Mouse (Mus musculus): ENCODE data around the gene Reep3. TPM values are rescaled to one million over a fixed set of nuclear protein-coding genes. Genes with fewer than 3 reads are reported as not detected.

Gene Reep3
- total RNA-seq, 2 experiments from 2014 or later = 20.2 to 24.1 TPM

DNA sequence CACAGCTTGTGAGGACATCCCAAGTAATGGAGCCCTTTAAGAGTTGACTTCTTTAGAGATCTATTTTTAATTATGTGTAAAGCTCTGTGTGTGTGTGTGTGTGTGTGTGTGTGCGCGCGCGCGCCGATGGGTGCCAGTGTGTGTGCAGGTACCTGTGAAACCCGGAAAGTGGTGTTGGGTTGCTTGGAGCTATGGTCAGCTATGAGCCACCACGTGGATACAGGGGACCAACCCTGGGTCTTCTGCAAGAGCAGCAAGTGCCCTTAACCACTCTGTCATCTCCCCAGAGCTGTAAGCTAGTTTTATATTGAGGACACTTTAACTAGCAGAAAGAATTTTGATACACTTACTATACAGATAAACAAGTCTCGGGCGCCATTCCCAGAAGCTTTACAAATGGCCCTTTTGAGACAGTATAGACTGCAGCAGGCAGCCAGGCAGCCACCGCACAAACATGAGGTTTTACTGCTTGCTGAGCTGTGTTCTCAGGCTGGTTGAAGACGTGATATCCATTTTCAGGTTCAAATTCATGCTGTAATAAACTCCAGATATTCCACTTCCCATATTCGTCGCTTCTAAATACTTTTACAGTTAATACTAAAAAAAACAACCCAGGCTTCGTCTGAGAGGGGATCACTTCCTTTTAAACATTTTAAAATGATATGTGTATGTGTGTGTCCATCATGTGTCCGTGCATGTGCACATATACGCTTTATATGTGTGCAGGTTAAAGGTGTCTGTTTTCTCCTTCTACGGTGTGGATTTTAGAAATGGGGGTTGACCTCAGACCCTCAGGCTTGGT is 15.3 kb downstream of the Reep3 start:
- no peak for DNase-seq

DNA sequence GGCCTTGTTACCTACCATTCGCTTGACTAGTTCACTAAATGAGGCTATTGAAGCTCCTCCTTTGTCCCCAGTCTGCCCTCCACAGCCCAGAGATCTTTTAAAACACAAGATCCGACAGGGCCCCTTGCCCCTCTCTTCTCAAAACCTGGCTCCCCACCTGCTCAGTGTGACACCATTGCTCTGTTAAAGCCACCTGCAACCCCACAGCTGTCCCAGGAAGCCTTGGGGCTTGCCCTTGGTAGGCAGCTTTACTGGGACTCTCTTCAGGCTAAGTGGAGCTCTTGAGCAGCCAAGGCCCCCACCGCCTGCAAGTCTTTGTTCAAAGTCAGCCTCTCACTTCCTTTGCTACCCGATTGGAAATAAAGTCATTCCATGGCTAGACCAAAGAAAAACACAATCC is 17.7 kb downstream of the Reep3 start:
- no peak for DNase-seq

DNA sequence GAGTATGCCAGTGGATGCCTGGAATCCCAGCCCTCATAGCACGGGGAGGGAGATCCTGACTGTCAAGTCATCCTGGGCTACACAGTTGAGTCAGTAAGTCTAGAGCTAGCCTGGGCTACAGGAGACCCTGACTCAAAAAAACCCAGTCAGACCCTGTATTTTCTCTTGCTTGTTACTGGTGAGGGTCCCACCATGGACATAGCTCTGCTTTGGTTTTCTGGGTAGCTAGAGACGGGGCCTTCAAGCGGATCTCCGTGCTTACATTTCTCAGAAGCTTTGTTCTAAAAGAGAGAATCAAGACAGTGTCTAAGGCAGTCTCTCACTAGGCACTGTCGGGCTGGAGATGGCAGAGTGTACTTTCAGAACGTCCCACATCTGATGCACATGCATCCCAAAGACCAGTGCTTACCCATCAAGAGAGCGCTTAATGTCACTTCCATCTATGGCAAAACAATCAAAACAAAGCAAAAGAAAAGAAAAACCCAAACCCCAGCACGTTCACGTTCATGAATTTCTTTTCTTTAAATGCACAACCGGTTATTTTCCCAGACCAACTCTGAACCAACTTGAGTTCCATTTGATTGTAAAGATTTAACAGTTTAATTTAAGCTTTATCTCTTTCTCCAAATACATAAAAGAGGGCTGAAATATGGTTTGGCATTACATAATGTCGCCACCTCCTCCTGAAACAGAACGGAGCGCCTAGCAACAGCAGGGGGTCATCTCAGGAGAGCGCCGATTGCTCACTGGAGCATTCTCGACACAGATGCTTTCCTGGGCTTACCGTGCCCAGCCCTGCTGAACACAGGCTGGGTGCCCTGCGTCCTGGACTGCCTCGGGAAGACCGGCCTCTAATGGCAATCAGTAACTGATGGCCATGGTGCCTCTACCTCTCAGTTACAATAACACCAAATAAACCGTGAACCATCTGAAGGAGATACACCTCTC is 20.5 kb downstream of the Reep3 start:
- peak; percentile 56 to 63 for DNase-seq

- DNase-seq = no peak
These were observed 23.2 kb downstream of the Reep3 start for GRCm38 (mm10) chr10:67073577-67073976.

- no peak for DNase-seq
These were observed 24.1 kb downstream of the Reep3 start for GRCm38 (mm10) chr10:67072600-67072999.

DNA sequence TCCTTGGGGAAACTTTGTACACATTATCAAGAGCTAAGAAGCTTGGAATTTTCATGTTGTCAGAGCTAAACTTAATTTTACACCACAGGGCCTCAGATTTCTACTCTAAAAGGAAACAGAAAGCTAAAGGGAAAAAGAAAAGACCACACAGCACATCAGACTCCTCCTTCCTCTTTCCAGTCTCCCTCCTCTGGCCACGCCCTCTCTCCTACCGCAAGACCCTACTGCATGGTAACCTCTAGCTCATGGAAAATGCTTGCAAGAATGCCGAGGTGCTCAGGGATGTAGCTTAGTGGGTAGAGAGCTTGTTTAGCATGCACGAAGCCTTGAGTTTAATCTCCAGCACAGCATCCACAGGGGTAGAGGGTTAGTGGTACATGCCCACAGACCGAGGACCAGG is 24.9 kb downstream of the Reep3 start:
- DNase-seq = no peak

GRCm38 (mm10) chr10:67071389-67071788 is 25.4 kb downstream of the Reep3 start:
- DNase-seq = no peak

- no peak for DNase-seq
These were observed 27.7 kb downstream of the Reep3 start for GRCm38 (mm10) chr10:67069013-67069412.

DNA sequence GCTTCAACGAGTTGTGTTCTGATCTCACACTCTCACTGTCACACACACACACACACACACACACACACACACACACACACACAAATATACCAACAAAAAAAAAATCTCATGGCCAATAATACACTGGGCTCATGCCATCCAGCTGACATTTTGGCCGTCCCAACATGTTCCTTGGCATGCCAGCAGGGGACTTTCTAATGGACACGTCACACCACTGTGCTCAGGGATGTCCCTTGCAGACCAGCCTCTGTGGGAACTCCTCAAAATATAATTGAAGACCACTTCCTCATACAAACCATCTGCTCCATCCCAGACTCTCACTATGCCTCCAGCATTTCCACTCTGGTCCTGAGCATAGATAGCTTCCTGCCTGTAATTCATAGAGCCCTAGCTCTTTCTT is 30.3 kb downstream of the Reep3 start:
- DNase-seq = no peak

- no peak for DNase-seq
These were observed 30.8 kb downstream of the Reep3 start for GRCm38 (mm10) chr10:67065927-67066326.

GRCm38 (mm10) chr10:67065277-67065887 is 31.4 kb downstream of the Reep3 start:
- no peak for DNase-seq

GRCm38 (mm10) chr10:67061823-67062222 is 34.9 kb downstream of the Reep3 start:
- DNase-seq = no peak

DNA sequence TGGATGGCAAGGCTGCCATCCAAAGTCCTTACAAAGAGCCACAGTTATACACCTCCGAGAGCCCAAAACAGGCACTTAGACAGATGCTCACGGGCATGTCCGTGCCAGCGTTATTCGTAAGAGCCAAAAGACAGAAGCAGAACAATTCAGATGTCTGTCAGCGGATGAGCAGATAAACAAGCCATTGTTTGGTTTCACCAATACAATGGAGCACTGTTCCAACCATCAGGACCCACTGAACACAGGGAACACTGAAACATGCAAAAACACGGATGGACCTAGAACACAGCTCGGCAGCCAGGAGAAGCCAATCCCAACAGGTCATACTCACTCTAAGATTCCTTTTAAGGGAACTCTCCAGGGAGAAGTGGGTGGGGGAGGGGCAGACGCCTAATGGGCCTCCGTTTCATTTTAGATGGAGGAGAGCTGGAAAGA is 35.4 kb downstream of the Reep3 start:
- DNase-seq = peak; percentile 48 to 55

GRCm38 (mm10) chr10:67058702-67059101 is 38.0 kb downstream of the Reep3 start:
- no peak for DNase-seq

GRCm38 (mm10) chr10:67058297-67058696 is 38.4 kb downstream of the Reep3 start:
- peak in 1 of 2 experiments; percentile 42 for DNase-seq

DNA sequence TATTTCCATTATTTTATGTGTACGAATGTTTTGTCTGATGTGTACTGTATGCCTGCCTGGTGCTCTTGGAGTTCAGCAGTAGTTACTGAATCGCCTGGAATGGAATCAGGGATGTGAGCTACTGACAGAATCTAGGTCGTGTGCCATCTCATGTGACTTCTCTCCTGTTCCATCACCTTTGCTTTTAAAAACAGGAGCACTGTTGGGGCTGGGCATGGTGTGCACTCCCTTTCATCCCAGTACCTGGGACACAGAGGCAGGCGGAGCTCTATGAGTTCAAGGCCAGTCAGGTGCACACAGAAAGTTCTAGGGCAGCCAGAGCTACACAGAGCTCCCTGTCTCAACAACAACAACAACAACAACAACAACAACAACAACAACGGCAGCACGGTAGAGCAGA is 39.0 kb downstream of the Reep3 start:
- no peak for DNase-seq

DNA sequence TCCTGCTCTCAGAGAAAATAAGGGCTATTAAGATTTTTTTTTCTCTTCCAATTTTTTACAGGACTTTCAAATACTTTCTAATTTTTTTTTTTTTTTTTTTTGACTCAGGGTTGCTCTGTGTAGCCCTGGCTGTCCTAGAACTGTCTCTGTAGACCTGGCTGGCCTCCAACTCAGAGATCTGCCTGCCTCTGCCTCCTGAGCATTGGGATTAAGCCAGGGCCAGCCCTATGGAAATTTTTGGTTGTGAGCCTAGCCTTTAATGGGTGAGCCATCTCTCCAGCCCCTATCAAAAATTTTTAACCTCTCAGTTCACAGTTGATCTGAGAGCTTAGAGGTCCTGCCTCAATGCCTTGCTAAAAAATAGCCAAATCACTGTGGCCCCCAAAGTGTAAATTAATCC is 39.5 kb downstream of the Reep3 start:
- DNase-seq = no peak

DNA sequence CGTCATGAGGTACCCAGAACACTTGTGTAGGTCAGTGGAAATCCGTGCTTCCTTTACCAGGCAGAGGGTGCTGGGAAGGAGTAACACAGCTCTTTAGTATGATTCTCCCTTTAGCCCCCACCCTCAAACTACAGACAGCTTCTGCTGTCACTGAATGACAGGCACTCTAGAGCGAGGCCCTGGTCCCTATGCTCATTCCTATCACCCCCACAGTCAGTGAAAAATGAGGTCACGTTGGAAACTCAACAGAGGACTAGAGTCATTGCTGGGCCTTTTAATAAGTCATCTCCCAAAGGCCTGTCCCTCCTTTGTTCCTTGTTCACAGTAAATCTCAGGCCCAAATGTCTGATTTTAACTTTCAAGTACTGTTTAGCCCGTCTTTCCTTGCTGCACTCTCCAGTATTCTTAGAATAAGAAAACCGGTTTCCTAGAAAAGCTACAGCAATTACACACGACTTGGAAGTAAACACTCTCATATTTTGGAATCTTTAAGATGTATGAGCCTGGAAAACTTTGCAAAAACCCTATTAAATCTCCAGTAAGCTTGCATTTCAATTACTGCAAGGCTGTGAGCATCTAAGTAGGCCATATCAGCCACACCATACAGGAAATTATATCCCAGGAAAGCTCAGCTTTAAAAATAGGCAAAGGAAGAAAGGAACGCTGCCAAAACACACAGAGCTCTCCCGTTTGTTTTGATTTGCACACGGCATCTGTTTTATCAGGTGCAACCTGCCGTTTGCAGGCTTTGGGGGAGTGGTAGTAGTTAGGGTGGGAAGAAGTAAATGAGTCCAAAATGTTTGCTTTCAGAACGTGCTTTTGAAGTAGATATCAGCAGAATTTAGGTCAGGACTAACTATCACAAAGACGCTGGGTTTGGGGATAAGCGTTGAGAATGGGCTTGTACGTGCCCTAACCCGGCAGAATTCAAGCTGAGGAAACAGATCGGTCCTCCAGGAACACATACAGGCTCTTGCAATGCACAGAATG is 40.6 kb downstream of the Reep3 start:
- DNase-seq = no peak

DNA sequence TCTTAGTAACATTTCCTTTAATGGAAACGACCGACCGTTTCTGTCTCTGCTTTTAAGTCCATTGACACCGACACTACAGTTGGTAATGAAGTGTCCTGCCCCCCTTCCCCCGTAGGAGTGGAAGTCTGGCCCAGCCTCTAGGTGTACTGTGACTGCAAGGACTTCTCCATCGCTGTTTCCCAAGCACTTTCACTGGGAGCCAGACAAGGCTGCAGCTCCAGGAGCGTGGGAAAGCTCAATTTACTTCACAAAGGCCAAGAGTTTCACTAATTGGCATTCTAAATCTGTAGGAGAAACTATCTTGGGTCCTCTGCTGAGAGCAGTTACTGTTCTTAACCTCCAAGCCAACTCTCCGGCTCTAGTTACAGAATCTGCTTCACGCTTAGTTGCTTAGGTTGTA is 43.3 kb downstream of the Reep3 start:
- no peak for DNase-seq

DNA sequence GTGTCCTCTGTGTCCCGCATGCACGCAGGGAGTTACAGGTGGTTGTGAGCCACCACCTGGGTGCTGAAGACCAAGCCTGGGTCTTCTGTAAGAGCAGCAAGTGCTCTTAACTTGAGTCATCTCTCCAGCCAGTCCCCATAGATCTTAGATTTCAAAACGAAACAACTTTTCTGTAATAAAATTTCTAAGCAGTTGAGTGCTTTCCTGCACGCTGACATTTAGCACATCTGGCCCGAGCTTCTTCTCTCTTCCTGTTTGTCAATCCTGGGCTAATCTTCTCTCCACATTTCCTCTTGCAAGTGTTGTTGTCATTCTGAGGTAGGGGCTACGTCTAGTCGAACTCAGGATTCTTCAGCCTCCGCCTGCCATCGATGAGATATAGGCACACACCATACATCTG is 44.3 kb downstream of the Reep3 start:
- no peak for DNase-seq

GRCm38 (mm10) chr10:67051466-67051865 is 45.3 kb downstream of the Reep3 start:
- no peak for DNase-seq

GRCm38 (mm10) chr10:67050766-67051165 is 46.0 kb downstream of the Reep3 start:
- DNase-seq = no peak

Data from layer of hippocampus, postnatal 36 days (tissue).